Mouse (Mus musculus) myocyte (in vitro differentiated cells): ENCODE results near the gene Tax1bp1.

ENCODE experiments used
- MAX ChIP-seq: IDR thresholded peaks from one replicate; pipeline ENCODE4 v1.6.1; 2011; ENCODE audit warnings: low read depth, mild to moderate bottlenecking, control low read depth
- MYOG ChIP-seq, 3 experiments: IDR thresholded peaks; one replicate each; pipeline ENCODE4 v1.6.1; 2011; ENCODE audit warnings: control low read depth in 2 of 3, low read depth in 2 of 3, mild to moderate bottlenecking in 2 of 3; ENCODE audit not compliant: insufficient read length in 2 of 3, control insufficient read depth in 1 of 3, insufficient read depth in 1 of 3
- POLR2A ChIP-seq: IDR thresholded peaks from one replicate; pipeline ENCODE4 v1.6.1; 2011; ENCODE audit warnings: low read depth, mild to moderate bottlenecking, control low read depth, moderate library complexity; ENCODE audit not compliant: insufficient read length
- REST ChIP-seq: IDR thresholded peaks from one replicate; pipeline ENCODE4 v1.6.1; 2011; ENCODE audit warnings: mild to moderate bottlenecking, control low read depth, moderate library complexity; ENCODE audit not compliant: insufficient read depth, insufficient read length
- SRF ChIP-seq: IDR thresholded peaks from one replicate; pipeline ENCODE4 v1.6.1; 2011; ENCODE audit warnings: low read depth; ENCODE audit not compliant: control insufficient read depth, insufficient read length
- TCF12 ChIP-seq: IDR thresholded peaks from one replicate; pipeline ENCODE4 v1.6.1; 2011; ENCODE audit warnings: mild to moderate bottlenecking, control low read depth; ENCODE audit not compliant: poor library complexity, insufficient read depth, severe bottlenecking
- TCF3 ChIP-seq: IDR thresholded peaks from one replicate; pipeline ENCODE4 v1.6.1; 2011; ENCODE audit warnings: low read depth, control low read depth; ENCODE audit not compliant: insufficient read length
- USF1 ChIP-seq: IDR thresholded peaks from one replicate; pipeline ENCODE4 v1.6.1; 2011; ENCODE audit warnings: low read depth, mild to moderate bottlenecking, control low read depth, moderate library complexity

GRCm38 (mm10) chr6:52713897-52714509, 474 bp downstream of the Tax1bp1 start:
- TF ChIP-seq POLR2A (no peak), TCF12 (no peak), REST (no peak), MAX (no peak), USF1 (no peak), SRF (no peak), TCF3 (no peak), MYOG (IDR thresholded peaks at IDR 0.05; ENCODE audit: control insufficient read depth in 1 of 3, insufficient read depth in 1 of 3, insufficient read length in 2 of 3, low read depth in 2 of 3) (no peak)
